Mouse (Mus musculus): ENCODE data around the gene Hdac8. TPM values are rescaled to one million over a fixed set of nuclear protein-coding genes. Genes with fewer than 3 reads are reported as not detected.

The Hdac8 gene
- total RNA-seq, 2 experiments from 2014 or later, result 2.5 to 3.1 TPM

DNA sequence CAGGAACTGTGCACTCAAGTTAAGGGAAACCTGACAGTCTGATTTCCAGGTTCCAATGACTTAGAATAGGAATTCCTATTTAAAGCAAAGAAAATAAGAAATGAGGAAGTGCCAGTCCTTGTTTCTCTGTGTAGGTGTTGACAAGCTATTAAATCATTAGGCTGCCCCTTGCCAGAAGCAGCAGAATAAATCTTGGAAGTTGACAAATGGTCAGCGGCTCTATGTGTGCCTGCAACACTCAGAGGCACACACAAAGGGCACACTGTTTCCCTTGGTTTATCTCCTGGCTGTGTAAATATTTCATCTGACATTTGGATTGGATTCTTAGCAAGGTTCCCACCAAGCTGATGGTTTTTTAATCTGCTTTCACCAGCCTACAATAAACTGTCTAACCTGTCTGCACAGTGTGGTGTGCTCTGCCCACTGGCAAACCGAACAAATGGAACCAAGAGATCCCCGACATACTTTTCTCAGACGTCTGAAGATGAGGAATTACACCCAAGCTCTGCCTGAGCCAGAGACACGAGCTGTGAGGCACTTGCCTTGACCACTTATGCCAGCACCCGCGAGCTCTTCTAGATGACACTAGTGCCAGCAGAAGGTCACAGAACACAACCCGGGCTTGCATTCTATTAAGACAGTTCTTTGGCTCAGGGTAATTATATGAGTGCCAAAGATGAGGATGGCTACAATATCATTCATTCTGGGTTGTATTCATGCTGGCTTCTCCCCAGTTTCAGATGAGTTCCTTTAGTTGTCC, 165.6 kb downstream of the Hdac8 start:
- DNase-seq, result no peak

GRCm38 (mm10) chrX:102319696-102320095, 185.5 kb downstream of the Hdac8 start:
- DNase-seq, result peak; percentile 7

GRCm38 (mm10) chrX:102319252-102319651, 185.9 kb downstream of the Hdac8 start:
- no peak for DNase-seq

DNA sequence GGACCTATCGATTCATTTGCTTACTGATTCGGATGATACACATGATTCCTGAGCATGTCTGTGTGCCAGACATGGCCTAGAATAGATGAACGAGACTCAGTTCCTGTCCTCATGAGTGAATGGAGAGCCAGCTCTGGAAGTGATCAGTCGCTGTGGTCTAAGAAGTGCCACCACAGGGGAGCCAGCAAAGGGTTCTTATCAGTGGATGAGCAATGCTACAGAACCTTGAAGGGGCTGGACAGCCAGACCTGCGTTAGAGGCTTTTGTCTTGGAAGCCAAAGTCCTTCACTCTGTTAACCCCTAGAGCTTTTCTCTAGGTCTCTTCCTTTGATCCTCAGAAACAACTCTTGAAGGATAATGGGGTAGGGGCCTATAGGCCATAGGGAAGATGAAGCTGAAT, 186.4 kb downstream of the Hdac8 start:
- DNase-seq, result no peak

DNA sequence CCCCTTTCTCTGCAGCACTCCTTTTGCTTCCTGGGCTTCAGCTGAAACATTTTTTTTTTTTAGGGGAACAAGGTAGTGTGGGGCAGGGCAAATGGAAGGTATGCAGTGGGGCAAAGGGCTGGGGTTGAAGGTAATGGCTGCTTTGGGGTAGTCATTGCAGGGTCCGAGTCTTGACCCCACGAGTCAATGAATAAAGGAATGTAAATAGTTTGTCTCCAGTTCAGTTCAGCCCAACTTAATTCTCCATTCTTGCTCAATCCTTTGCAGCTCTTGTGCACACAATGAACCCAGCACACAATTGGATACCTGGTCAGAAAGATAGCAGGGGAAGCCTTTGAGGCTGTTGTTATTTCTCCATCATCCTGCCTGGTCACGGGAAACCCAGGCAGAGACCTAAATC, 194.0 kb downstream of the Hdac8 start:
- no peak for DNase-seq

DNA sequence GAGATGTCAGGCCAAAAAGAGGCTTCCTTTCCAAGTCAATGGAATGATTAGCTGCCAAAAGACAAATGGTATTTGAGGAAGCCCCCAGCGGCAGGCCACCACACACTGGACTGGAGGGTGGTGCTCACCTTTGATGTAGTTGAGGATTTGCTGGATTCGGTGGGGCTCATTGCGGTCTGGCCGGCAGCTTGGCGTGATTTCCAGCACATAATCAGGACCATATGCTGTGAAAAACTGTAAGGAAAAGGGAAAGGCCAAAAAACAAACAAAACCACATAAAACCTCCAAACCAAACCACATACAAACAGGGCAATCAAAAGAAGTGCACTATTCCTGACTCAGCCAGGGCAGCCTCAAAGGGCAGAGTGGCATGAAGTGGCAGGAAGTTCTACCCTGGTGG, 197.6 kb downstream of the Hdac8 start:
- no peak for DNase-seq

- DNase-seq, result no peak
Measured at GRCm38 (mm10) chrX:102305806-102306205, 199.4 kb downstream of the Hdac8 start.

DNA sequence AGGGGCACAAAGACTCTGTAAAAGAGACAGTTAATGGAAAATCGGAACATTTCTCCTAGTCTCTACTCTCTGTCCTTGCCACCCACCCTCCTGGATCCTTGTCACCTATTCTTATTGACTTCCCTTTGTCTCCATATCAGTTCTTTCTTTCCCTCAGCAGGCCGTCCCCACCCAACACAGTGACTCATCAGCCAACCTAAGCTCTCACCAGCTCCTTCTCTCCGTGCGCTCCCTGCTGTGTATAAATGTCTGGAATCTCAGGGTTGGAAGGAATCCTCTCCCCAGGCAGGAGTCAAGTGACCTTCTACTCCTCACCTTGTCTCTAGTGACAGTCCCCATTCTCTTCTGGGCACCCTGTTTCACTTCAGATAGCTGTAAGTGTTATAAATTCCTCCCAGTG, 200.2 kb downstream of the Hdac8 start:
- no peak for DNase-seq

GRCm38 (mm10) chrX:102302476-102302875, 202.7 kb downstream of the Hdac8 start:
- DNase-seq, result no peak

DNA sequence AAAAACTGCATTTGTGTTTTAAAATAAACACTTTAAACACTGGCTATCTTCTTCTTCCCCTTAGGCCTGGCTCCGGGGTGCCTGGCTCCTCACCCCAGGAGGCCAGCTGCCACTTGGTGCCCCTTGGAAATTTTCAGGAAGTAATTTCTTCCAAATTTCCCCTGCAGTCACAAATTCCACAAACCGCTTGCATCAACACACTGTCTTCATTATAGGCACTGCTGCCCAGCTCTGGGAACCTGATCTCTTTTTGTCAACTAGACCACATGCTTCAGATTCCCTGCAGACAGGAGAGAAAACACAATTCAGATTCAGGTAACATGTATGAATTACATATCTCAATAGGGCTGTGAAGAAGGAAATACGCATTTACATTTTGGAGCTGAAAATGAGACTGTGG, 220.3 kb downstream of the Hdac8 start:
- no peak for DNase-seq

DNA sequence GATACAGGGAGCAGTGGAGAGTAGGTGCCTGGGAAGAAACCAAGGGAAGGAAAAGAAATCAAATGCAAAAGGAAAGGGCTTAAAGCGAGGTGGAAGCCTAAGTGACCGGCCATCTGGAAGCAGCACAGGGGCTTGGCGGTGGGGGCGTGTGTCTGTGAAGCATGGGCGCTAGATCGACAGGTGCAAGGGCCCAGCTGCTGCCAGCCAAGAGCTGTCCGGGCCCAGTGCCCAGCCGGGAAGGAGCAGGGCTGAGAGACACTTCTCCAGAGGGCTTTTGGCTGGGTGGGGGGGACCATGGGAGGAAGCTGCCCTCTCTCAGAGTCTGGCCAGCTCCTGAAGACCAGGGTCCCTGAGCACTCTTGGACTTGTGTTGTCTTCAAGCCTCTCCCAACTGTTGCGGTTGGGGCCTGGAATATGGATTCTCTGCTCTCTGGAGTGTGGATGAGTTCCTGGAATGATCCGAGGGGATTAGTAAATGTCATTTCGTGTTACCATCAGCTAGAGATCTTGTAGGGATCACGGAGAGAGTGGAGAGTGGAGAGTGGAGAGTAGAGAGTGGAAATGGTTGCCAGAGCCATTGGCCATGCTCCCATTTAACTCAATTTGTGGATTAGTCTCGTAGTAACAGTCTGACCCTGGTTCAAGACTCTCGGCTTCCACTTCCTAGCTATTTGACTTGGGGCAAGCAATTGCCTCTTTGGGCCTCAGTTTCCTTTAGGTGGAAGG, 242.4 kb downstream of the Hdac8 start:
- DNase-seq, result peak; percentile 30

GRCm38 (mm10) chrX:102259772-102260171, 245.4 kb downstream of the Hdac8 start:
- DNase-seq, result no peak

DNA sequence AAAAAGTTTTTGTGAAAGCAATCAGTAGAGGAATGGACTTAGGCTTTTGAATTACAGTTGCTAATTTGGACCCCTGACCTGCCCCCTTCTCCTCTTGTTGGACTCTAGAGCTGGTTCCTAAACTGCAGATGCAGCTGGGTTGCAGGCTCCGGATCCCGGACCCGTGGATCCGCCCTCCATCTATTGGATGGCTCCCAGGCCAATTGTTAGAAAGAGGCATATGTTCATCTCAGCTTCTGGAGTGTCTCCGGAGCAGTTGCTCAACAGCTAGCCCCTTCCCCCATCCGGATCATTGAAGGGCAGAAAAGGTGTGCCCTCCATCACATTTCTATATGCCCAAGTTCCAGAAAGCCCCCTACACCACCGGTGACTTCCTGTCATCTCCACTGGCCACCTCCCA, 251.3 kb downstream of the Hdac8 start:
- DNase-seq, result no peak

DNA sequence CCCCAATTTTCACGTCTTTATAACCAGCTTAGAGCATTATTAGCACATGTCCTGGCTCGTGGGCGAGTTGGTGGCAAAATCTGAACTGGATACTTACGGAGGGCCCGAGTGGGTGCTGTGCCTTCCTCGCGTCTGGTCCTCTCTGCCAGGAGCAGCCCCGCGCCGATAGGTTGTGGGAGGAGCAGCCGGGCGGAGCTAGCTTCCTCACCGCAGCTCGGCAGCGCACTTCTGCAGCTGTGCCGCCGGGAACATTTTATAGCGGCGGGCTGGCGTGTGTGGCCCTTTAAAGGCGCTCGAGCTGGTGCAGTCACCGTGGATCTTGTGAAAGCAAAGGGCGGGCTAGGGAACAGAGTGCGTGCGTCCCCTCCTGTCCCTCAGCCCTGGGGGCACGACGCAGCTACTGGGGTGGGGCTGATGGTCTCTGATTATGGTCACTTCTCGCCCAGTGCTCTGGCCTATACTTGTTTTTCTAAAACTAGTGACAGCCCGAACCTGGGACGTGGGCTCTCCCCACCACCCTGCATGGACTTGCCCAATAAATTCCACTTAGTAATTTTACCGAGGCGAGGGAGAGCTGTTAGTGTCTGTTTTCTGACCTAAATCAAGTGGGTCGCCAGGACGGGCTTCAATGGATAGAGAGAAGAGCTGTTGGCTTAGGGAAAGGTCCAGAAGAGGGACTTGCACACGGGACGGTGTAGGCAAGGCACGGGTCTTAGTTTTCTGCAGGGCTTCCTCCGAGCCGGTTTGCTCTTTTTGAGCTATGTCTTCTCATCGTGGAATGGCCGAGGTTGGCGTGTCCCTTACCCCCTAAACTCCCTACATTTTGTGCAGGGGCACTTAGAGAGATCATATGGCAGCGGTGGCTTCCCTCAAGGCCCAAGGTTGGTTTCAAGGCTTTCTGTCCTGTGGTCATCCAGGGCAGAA, 253.0 kb downstream of the Hdac8 start, which contains the start of gene Cited1:
Gene Cited1, minus strand, starts transcription at position 245 of the 924 bp plus-strand sequence.
- peak; percentile 19 for DNase-seq

- peak; percentile 11 for DNase-seq
Measured at GRCm38 (mm10) chrX:102251221-102251936, 253.8 kb downstream of the Hdac8 start.

DNA sequence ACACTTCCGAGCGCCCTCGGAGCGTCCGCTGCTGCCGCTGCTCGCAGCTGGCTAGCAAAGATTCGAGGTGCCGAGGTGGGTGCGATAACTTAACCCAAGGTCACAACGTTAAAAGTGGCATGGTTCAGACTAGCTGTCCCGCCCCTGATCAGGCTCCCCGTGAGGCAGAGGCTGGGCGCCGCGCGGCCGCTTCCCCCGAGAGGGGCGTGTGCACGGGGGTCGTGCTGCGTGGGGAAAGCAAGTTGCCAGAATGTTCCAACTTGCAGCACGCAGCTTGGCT, 254.3 kb downstream of the Hdac8 start:
- no peak for DNase-seq

- no peak for DNase-seq
Measured at GRCm38 (mm10) chrX:102250150-102250890, 254.8 kb downstream of the Hdac8 start.

- no peak for DNase-seq
Measured at GRCm38 (mm10) chrX:102244334-102244733, 260.8 kb downstream of the Hdac8 start.

Data from gastrocnemius, postnatal 25 days (tissue).